ENCODE assay signal across 11 mouse cellular contexts in genomic region chr2:29646613-29647012, GRCm38 (mm10). TPM values are rescaled to one million over a fixed set of nuclear protein-coding genes. Genes with fewer than 3 reads are reported as not detected.
DNase-seq lines count a peak whose midpoint lies in the region; ATAC-seq lines count a peak whose summit lies in the region.
"Had no signal": no experiment of that assay in that cellular context is flagged by ENCODE, and none has a peak within 500 bp of the region (broad histone marks: within the 10 kb centered on the region; RNA-seq: fewer than 3 reads in every experiment).

No protein-coding gene starts in this region.

- H3K9me3 ChIP-seq in forebrain, embryonic 12.5 days, result no peaks in the 10 kb centered on the region
- H3K9me3 ChIP-seq in forebrain, embryonic 11.5 days (ENCODE audit: control insufficient read depth, low read length), result no peaks in the 10 kb centered on the region
- H3K9me3 ChIP-seq in kidney, embryonic 16.5 days (ENCODE audit: low read length), result no peaks in the 10 kb centered on the region
- H3K9me3 ChIP-seq: G1E; liver, embryonic 13.5 days had no signal

- peaks cover 21% of the 10 kb centered on the region for H3K4me1 ChIP-seq in forebrain, embryonic 12.5 days
- H3K4me1 ChIP-seq in forebrain, embryonic 11.5 days (replicated peaks; ENCODE audit: control insufficient read depth, insufficient read depth, low read length), result 0 out of 2 replicates have a peak, but pooled peaks cover under 1% of the 10 kb centered on the region
- peaks cover 16% of the 10 kb centered on the region; the same call in 1 of the 2 replicates for H3K4me1 ChIP-seq in kidney, embryonic 16.5 days (ENCODE audit: insufficient read depth, low read length)

- 0 out of 2 replicates have a peak, but pooled peaks cover 3% of the 10 kb centered on the region for H3K36me3 ChIP-seq in forebrain, embryonic 12.5 days (replicated peaks)
- H3K36me3 ChIP-seq in forebrain, embryonic 11.5 days (ENCODE audit: control insufficient read depth, insufficient read depth, low read length), result no peaks in the 10 kb centered on the region
- no peaks in the 10 kb centered on the region for H3K36me3 ChIP-seq in kidney, embryonic 16.5 days (ENCODE audit: insufficient read depth, low read length)

- H3K4me2 ChIP-seq in forebrain, embryonic 12.5 days, result no peak overlapping the region
- no peak overlapping the region for H3K4me2 ChIP-seq in forebrain, embryonic 11.5 days (ENCODE audit: low read depth, low read length, severe bottlenecking)
- H3K4me2 ChIP-seq in kidney, embryonic 16.5 days (replicated peaks; ENCODE audit: low read depth, low read length), result no peak overlapping the region
- H3K4me2 ChIP-seq: liver, embryonic 13.5 days had no signal

- no peaks in the 10 kb centered on the region for H3K27me3 ChIP-seq in forebrain, embryonic 12.5 days
- H3K27me3 ChIP-seq in forebrain, embryonic 11.5 days (ENCODE audit: control insufficient read depth, insufficient read depth, low read length), result no peaks in the 10 kb centered on the region
- no peaks in the 10 kb centered on the region for H3K27me3 ChIP-seq in kidney, embryonic 16.5 days (ENCODE audit: insufficient read depth, low read length)
- H3K27me3 ChIP-seq: liver, embryonic 13.5 days had no signal

- no peak for ATAC-seq in forebrain, embryonic 12.5 days (ENCODE audit: low FRiP score)
- no peak for ATAC-seq in forebrain, embryonic 11.5 days (replicated peaks; ENCODE audit: low FRiP score)
- ATAC-seq in kidney, embryonic 16.5 days (ENCODE audit: low FRiP score, low TSS enrichment), result 0 out of 2 replicates have a peak, but pooled peaks have one; percentile 15
- ATAC-seq in activated CD4-positive, CD25-positive, alpha-beta regulatory T cell, adult 4 months, result no peak

- peak overlapping the region; percentile 25; the same call in 1 of the 2 replicates for H3K27ac ChIP-seq in forebrain, embryonic 12.5 days
- no peak overlapping the region for H3K27ac ChIP-seq in forebrain, embryonic 11.5 days (ENCODE audit: low read depth, low read length)
- H3K27ac ChIP-seq in kidney, embryonic 16.5 days (ENCODE audit: low read length), result no peak overlapping the region
- H3K27ac ChIP-seq: liver, embryonic 13.5 days had no signal

- no peak overlapping the region for H3K9ac ChIP-seq in forebrain, embryonic 12.5 days
- no peak overlapping the region for H3K9ac ChIP-seq in forebrain, embryonic 11.5 days (ENCODE audit: low read length)
- H3K9ac ChIP-seq in kidney, embryonic 16.5 days (replicated peaks; ENCODE audit: low read length), result no peak overlapping the region
- H3K9ac ChIP-seq: liver, embryonic 13.5 days had no signal

- 82% methylated on average over 3 of the region's 3 CpGs for WGBS in forebrain, embryonic 12.5 days
- 92% methylated on average over 3 of the region's 3 CpGs for WGBS in forebrain, embryonic 11.5 days
- 63% methylated on average over 3 of the region's 3 CpGs for WGBS in kidney, embryonic 16.5 days

- no peak overlapping the region for H3K4me3 ChIP-seq in forebrain, embryonic 12.5 days (replicated peaks)
- no peak overlapping the region for H3K4me3 ChIP-seq in forebrain, embryonic 11.5 days (ENCODE audit: low read depth, low read length)
- no peak overlapping the region for H3K4me3 ChIP-seq in kidney, embryonic 16.5 days (ENCODE audit: low read length)
- H3K4me3 ChIP-seq: liver, embryonic 13.5 days had no signal

- no peak for DNase-seq in forebrain, embryonic 11.5 days (ENCODE audit: low spot score)
- no peak for DNase-seq in kidney, adult 9 months
- peak; percentile 21 for DNase-seq in retina, postnatal 1 day
- DNase-seq in retina, embryonic 14.5 days (ENCODE audit: low spot score), result no peak
- no peak for DNase-seq in frontal cortex, postnatal 25 days (ENCODE audit: low spot score in 2 of 2)
- DNase-seq: gastrocnemius, postnatal 36 days; liver, embryonic 13.5 days had no signal

RNA-seq across cellular contexts. Expression of gene Rapgef1, which starts 27.1 kb away (rescaled TPM):
- polyA plus RNA-seq in forebrain, embryonic 12.5 days (2016; fragmentation: Nextera tagmentation; extraction: Ambion mirVana), result 22.3 and 24.0 TPM in 2 replicates
- polyA plus RNA-seq in forebrain, embryonic 11.5 days (2014; fragmentation: Nextera tagmentation; extraction: Ambion mirVana), result 23.0 and 26.2 TPM in 2 replicates
- polyA plus RNA-seq in kidney, embryonic 16.5 days (2015; fragmentation: Nextera tagmentation; extraction: Ambion mirVana), result 13.3 and 13.6 TPM in 2 replicates
- 10 to 100 TPM; 21.9 to 24.0 TPM for polyA plus RNA-seq in activated CD4-positive, CD25-positive, alpha-beta regulatory T cell, adult 4 months (2017; shearing (Covaris generic))
